Mouse (Mus musculus): ENCODE data around the gene Zfp949. TPM values are rescaled to one million over a fixed set of nuclear protein-coding genes. Genes with fewer than 3 reads are reported as not detected.
A peak's percentile ranks its signal among the peaks of the same experiment; 100 is the strongest.
"Not testable (repeated sequence)": the region's sequence is repeated elsewhere in the genome, so short reads cannot be mapped to it uniquely, and the experiment has no call there.

The Zfp949 gene
- polyA plus RNA-seq, 1 experiment from 2014 or later: 8.5 TPM

DNA sequence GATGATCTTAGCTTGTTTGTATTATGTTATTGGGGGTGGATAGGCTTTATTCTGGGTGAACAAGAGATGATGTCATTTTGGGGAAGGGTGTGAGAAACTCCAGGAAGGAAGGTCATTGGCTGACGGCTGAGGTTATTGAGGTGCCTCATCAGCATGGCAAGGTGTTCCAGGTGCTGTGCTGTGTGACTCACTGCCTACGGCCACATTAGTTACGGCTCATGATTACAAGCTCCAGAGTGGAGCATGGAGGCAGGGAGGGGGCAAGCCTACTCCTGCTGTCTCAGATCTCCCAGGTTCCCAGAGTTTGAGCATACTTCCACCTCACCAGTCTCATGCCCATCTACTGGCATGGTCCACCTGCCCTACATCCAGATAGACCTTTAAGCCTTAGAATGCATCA lies 22.7 kb downstream of the Zfp949 start:
- not testable (repeated sequence) for H3K4me2 ChIP-seq (ENCODE audit: low read length); ATAC-seq (ENCODE audit: insufficient number of reproducible peaks, insufficient read depth, low FRiP score, low read depth); H3K4me1 ChIP-seq (ENCODE audit: control insufficient read depth in 2 of 2, insufficient read depth in 2 of 2, low read length in 2 of 2); H3K9ac ChIP-seq (ENCODE audit: low read length); H3K27me3 ChIP-seq (ENCODE audit: control insufficient read depth, insufficient read depth, low read length); H3K27ac ChIP-seq (replicated peaks in 1 of 2; ENCODE audit: control insufficient read depth in 1 of 2, insufficient read depth in 1 of 2, low read depth in 2 of 2, low read length in 2 of 2); H3K4me3 ChIP-seq (ENCODE audit: control insufficient read depth in 1 of 2, insufficient read depth in 1 of 2, low read depth in 1 of 2, low read length in 2 of 2)
- Histone ChIP-seq H3K36me3 (ENCODE audit: control insufficient read depth, insufficient read depth, low read length) (peaks cover 46% of the 10 kb centered on the region), H3K9me3 (ENCODE audit: control insufficient read depth, low read length) (peaks cover 40% of the 10 kb centered on the region)
- WGBS: 93% methylated on average over 3 of the region's 3 CpGs

DNA sequence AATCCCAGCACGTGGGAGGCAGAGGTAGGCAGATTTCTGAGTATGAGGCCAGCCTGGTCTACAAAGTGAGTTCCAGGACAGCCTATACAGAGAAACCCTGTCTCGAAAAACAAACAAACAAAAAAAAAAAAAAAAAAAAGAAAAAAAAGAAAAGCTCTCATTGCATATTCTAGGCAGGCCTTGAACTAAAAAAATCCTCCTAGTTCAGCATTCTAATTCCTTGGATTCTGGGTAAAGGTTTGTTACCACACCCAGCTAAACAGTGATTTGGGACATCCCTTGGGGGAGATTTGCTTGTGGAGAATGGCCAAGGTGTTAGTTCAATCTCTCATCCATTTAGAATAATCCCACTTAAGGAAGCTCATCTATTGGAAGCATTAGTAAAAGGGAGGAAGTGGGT lies 32.8 kb downstream of the Zfp949 start, which contains the start of gene Trim43a:
Gene Trim43a (plus strand): TSS at position 301 of the 400 bp plus-strand sequence.
- H3K9me3 ChIP-seq (ENCODE audit: control insufficient read depth, low read length); H3K4me3 ChIP-seq (ENCODE audit: control insufficient read depth in 1 of 2, insufficient read depth in 1 of 2, low read depth in 1 of 2, low read length in 2 of 2); H3K27ac ChIP-seq (replicated peaks in 1 of 2; ENCODE audit: control insufficient read depth in 1 of 2, insufficient read depth in 1 of 2, low read depth in 2 of 2, low read length in 2 of 2); ATAC-seq (ENCODE audit: insufficient number of reproducible peaks, insufficient read depth, low FRiP score, low read depth); H3K36me3 ChIP-seq (ENCODE audit: control insufficient read depth, insufficient read depth, low read length); H3K4me2 ChIP-seq (ENCODE audit: low read length); H3K27me3 ChIP-seq (ENCODE audit: control insufficient read depth, insufficient read depth, low read length); H3K4me1 ChIP-seq (ENCODE audit: control insufficient read depth in 2 of 2, insufficient read depth in 2 of 2, low read length in 2 of 2); H3K9ac ChIP-seq (ENCODE audit: low read length): not testable (repeated sequence)
- WGBS: 64% methylated on average over 2 of the region's 2 CpGs

DNA sequence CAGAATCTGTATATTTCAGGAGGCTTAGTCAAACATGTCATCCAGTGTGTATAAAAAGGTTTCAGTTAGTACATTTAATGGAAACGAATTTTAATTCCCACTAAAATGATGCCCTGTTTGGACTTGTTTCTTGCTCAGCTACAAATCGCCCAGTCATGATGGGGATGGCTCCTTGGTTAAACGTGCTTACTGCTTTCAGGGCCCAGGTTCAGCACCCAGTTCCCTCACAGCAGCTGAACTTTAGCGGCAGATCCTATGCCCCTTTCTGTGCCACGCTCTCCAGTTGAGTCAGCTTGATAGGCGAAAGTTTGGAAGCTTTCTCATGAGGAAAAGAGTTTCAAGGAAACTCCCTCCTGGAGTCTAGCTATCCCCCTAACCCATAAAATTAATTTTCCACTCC lies 45.9 kb downstream of the Zfp949 start:
- not testable (repeated sequence) for H3K4me1 ChIP-seq (ENCODE audit: control insufficient read depth in 2 of 2, insufficient read depth in 2 of 2, low read length in 2 of 2); H3K9ac ChIP-seq (ENCODE audit: low read length); ATAC-seq (ENCODE audit: insufficient number of reproducible peaks, insufficient read depth, low FRiP score, low read depth); H3K36me3 ChIP-seq (ENCODE audit: control insufficient read depth, insufficient read depth, low read length); H3K27ac ChIP-seq (replicated peaks in 1 of 2; ENCODE audit: control insufficient read depth in 1 of 2, insufficient read depth in 1 of 2, low read depth in 2 of 2, low read length in 2 of 2); H3K4me2 ChIP-seq (ENCODE audit: low read length); H3K27me3 ChIP-seq (ENCODE audit: control insufficient read depth, insufficient read depth, low read length); H3K9me3 ChIP-seq (ENCODE audit: control insufficient read depth, low read length); H3K4me3 ChIP-seq (ENCODE audit: control insufficient read depth in 1 of 2, insufficient read depth in 1 of 2, low read depth in 1 of 2, low read length in 2 of 2)
- WGBS: 77% methylated on average over 6 of the region's 6 CpGs

DNA sequence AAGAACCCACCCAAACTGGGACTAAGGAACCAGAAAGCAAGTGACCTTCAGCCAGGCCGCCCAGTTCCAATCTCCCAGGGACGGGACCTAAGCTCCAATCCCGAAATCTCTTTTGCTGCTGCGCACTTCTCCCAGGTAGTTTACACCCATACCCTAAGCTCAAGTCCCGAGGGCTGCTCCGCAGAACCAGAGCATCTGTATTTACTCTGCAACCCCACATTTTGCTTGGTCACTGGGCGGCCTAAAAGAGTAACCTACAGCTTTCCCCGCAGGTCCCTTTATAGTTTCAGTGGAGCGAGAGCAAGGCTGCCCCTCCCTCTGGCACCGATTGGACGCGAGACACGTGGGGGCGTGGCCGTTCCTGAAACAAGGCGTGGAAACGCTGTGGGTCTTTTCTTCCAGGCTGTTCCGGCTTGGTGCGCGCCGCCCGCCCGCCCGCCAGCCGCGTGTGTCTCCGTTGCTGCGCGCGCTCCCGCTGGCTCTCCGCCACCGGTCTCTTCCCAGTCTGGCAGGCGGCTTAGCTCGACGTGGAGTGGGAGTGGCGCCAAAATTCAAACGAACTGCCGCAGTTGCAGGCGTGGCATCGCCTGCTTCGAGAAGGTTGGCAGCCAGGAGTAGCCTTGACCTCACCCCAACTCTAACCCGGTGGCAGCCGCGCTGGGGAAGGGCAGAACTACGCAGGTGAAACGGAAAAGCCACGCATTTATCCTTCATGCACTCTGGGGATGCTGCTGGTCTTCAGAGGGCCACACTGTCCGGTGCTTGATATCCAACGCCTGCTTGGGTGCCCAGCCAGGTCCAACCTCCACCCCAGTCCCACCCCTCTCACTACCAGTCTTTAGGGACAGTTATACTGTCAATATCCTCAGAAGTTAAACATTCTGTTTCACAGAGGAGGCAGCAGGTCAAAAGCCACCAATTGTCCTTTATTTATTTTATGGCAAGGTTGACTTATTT lies 51.7 kb downstream of the Zfp949 start:
- peak overlapping the region; percentile 41 to 55; a peak in 2 of 4 replicates for H3K27ac ChIP-seq (replicated peaks in 1 of 2; ENCODE audit: control insufficient read depth in 1 of 2, insufficient read depth in 1 of 2, low read depth in 2 of 2, low read length in 2 of 2)
- H3K36me3 ChIP-seq (ENCODE audit: control insufficient read depth, insufficient read depth, low read length); H3K27me3 ChIP-seq (ENCODE audit: control insufficient read depth, insufficient read depth, low read length); H3K9me3 ChIP-seq (ENCODE audit: control insufficient read depth, low read length); H3K4me1 ChIP-seq (ENCODE audit: control insufficient read depth in 2 of 2, insufficient read depth in 2 of 2, low read length in 2 of 2): not testable (repeated sequence)
- peak overlapping the region; percentile 34 to 48 for H3K4me3 ChIP-seq (ENCODE audit: control insufficient read depth in 1 of 2, insufficient read depth in 1 of 2, low read depth in 1 of 2, low read length in 2 of 2)
- WGBS: under 1% methylated on average over 45 of the region's 50 CpGs
- H3K9ac ChIP-seq (ENCODE audit: low read length): peak overlapping the region; percentile 65
- peak overlapping the region; percentile 57 for H3K4me2 ChIP-seq (ENCODE audit: low read length)
- peak; percentile 99 for ATAC-seq (ENCODE audit: insufficient number of reproducible peaks, insufficient read depth, low FRiP score, low read depth)

Other genes with a start within 250 kb of the Zfp949 start
- gene Nt5e, start 220.8 kb upstream of the Zfp949 start, polyA plus RNA-seq (2014; fragmentation: Nextera tagmentation; extraction: Ambion mirVana): 3.8 and 5.6 TPM in 2 replicates
- gene Snx14, start 109.1 kb upstream of the Zfp949 start, polyA plus RNA-seq (2014; fragmentation: Nextera tagmentation; extraction: Ambion mirVana): 30.4 and 30.6 TPM in 2 replicates
- gene Gm20537, start 91.4 kb upstream of the Zfp949 start, polyA plus RNA-seq (2014; fragmentation: Nextera tagmentation; extraction: Ambion mirVana): 0.94 TPM in 1 of 2 replicates, not detected in the other
- gene Syncrip, start 65.4 kb upstream of the Zfp949 start, polyA plus RNA-seq (2014; fragmentation: Nextera tagmentation; extraction: Ambion mirVana): 50.8 and 60.3 TPM in 2 replicates
- gene Trim43a, start 32.9 kb downstream of the Zfp949 start, polyA plus RNA-seq (2014; fragmentation: Nextera tagmentation; extraction: Ambion mirVana): 0.09 and 0.22 TPM in 2 replicates
- 30.8 and 39.0 TPM in 2 replicates for gene Mthfsl, start 172.3 kb downstream of the Zfp949 start, polyA plus RNA-seq (2014; fragmentation: Nextera tagmentation; extraction: Ambion mirVana)
- 0.39 TPM in 1 of 2 replicates, not detected in the other for gene Bcl2a1d, start 183.9 kb downstream of the Zfp949 start, polyA plus RNA-seq (2014; fragmentation: Nextera tagmentation; extraction: Ambion mirVana)

Data from heart, embryonic 14.5 days (tissue).